Mouse (Mus musculus) neural tube, postnatal 0 days (tissue): ENCODE measurements around the gene Foxd4. TPM values are rescaled to one million over a fixed set of nuclear protein-coding genes. Genes with fewer than 3 reads are reported as not detected.

Experiments
- microRNA-seq: library from miRNA; unstranded; fragments of <30 nt; microRNA quantifications from one replicate; pipeline ENCODE4, GENCODE M21; 2016
- polyA plus RNA-seq: library from polyadenylated mRNA; unstranded; fragments of >200 nt; fragmentation: Nextera tagmentation; extraction: Ambion mirVana; gene quantifications from 2 replicates; pipeline ENCODE4 v1.2.1, GENCODE M21; 2015

Foxd4 gene
- not detected in 2 replicates for polyA plus RNA-seq

DNA sequence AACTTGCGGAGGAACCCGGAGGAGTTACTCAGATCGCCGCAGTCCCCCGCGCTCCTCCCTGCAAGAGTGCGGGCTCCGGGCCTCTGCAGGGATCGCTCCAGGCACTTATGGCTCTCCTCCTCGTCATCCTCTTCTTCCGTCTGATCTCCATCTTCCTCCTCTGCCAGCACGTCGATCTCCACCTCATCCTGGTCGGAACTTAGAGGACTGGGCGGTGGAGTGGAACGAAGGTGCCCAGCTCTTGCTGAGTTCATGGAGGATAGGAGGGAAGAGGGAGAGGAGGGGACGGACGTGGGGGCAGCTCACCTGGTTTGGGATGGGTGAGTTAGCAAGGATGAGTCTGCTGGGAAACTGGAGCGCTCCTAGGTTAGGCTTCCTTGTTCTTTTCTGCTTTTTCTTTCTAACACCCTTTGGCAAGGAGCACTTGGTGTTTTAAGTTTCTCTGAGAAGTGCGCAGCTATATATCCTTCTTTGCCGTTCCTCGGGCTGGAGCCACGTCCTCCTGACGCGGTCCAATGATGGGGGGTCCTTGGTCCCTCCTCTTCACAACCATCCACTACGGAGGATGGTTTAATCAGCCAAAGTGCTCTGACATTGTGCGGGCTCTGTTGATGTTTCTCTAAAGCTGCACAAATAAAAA is at the start of gene Foxd4:
Foxd4 (minus strand) TSS at position 617 of the 640 bp plus-strand sequence.

DNA sequence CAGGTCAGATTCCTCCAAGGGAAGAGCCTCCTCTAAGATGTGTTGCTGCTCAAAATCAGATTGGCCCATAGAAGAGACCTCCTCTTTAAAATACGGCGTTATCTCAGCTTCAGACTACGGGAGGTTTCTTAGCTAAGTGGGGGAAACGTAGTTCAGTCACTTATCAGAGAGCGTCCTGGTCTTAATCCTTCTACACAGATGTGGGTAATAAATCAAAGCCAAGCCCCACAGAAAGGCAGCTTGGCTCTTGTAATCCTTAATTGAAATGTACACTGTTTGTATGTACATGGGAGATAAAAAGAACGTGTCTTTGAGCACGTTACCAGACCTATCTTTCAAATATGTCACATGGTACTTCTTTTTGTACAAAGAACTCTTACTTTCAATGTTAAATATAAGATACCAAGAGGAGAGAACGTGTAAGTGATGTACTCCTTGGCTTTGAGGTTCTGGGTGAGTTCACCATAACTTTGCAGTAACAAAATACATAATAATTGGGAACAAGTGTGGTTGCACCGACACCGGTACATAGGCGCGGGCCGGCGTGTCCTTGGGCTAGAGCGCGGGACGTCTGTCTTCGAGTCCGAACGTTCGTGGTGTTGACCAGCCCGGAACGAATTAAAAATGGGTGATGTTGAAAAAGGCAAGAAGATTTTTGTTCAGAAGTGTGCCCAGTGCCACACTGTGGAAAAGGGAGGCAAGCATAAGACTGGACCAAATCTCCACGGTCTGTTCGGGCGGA is 25.7 kb downstream of the Foxd4 start, which contains the start of gene Gm10053:
Gm10053 (plus strand) TSS at position 558 of the 742 bp plus-strand sequence.

DNA sequence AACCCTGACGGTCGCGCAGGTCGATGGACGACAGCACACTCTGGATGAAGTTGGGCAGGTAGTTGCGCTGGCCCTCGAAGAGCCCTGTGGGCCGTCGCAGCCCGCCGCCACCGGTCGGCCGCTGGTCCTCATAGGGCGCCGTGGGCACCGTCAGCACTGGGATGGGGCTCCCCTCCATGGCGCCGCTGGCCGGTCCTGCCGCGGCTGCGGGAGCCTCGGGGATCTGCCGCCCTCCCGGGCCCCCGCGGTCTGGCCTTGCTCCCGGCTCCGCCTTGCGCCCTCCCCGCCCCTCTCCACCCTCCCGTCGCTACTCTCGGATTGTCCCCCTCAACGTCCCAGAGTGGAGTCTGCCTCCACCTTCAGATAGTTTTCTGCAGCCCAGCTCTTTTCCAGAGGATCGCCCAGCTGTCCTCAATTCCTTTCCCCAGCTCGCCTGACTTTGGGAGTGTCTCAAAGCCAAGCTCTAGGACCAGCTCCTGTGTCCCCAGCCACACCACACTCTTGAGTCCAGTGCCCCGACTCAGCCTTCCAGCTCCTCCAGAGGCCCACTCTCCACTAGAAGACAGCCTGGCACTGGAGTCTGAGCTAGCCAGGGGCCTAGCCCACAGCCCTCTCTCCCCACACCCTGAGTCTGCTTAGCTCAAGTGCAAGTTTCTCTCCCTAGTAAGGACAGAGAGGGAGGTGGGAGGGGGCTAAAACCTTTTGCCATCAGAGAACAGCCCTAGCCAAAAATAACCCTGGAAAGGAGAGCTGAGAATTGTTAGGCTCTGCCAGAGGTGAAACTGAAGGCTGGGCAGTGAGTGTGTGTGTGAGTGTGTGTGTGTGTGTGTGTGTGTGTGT is 39.2 kb downstream of the Foxd4 start, which contains the start of gene Pgm5:
Pgm5 (minus strand) TSS at position 244 of the 840 bp plus-strand sequence.

Small RNA genes lying within 50 kb of the gene (microRNA-seq; reads per million reads assigned to microRNA genes)
- not detected for gene Mir3084-1

Other genes with a start within 250 kb of the Foxd4 start
- gene Tmem252, start 227.2 kb downstream of the Foxd4 start, polyA plus RNA-seq = 2.8 and 2.9 TPM in 2 replicates
- 2.1 TPM in 2 replicates for gene Pgm5, start 39.3 kb downstream of the Foxd4 start, polyA plus RNA-seq
- 387 and 438 TPM in 2 replicates for gene Gm10053, start 25.5 kb downstream of the Foxd4 start, polyA plus RNA-seq
- gene Cbwd1, start 60.4 kb upstream of the Foxd4 start, polyA plus RNA-seq = 10.5 and 12.0 TPM in 2 replicates
- 1.3 and 2.1 TPM in 2 replicates for gene Dock8, start 98.3 kb upstream of the Foxd4 start, polyA plus RNA-seq